Mouse (Mus musculus): ENCODE measurements around the gene Slc2a3. TPM values are rescaled to one million over a fixed set of nuclear protein-coding genes. Genes with fewer than 3 reads are reported as not detected.
A peak's percentile ranks its signal among the peaks of the same experiment; 100 is the strongest.
"Not testable (repeated sequence)": the region's sequence is repeated elsewhere in the genome, so short reads cannot be mapped to it uniquely, and the experiment has no call there.

The Slc2a3 gene
- polyA plus RNA-seq, 1 experiment from 2014 or later, result 8.4 TPM

DNA sequence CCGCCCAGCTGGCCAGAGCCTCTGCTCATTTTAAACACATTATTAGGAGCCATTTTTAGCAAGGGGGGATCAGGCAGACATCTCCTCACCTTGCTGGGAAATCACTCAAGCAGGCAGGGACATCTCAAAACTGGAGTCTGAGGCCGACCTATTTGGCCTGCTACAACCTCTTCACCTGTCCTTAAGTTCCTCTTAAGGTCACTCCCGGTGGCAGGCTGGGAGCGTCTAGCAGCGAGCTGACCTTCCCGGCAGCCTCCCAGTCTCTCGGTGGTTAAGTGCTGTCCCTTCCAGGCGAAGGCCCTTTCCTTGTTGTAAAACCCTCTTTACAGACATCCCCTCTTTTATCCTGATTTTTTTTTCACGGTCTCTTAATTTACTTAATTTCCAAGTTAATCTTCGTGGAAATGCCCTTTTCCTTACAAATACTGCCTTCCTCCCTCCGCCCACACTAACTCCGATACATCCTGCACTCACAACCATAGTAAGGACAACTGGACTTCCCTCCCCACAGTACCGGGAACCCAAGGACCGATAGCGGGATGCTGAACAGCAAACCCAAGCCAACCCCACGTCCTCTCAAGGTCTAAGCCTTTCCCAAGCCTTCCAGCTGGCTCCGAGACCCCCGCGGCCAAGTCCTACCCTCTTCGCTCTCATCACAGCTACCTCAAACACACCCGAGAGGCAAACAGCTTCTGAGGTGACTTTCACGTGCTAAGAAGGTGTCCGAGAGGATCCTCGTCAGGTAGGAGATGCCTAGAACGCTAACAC lies 59.8 kb downstream of the Slc2a3 start:
- no peaks in the 10 kb centered on the region for H3K9me3 ChIP-seq (replicated peaks)
- peak overlapping the region; percentile 49 for H3K9ac ChIP-seq
- no peak overlapping the region for H3K27ac ChIP-seq
- no peaks in the 10 kb centered on the region for H3K36me3 ChIP-seq
- H3K4me3 ChIP-seq, result peak overlapping the region; percentile 59
- ATAC-seq (replicated peaks; ENCODE audit: insufficient number of reproducible peaks, insufficient read depth, low FRiP score, low read depth), result no peak
- peak overlapping the region; percentile 88 for H3K4me2 ChIP-seq
- H3K27me3 ChIP-seq, result peaks cover 20% of the 10 kb centered on the region
- H3K4me1 ChIP-seq (replicated peaks), result peaks cover 12% of the 10 kb centered on the region
- WGBS, result 5% methylated on average over 25 of the region's 25 CpGs

DNA sequence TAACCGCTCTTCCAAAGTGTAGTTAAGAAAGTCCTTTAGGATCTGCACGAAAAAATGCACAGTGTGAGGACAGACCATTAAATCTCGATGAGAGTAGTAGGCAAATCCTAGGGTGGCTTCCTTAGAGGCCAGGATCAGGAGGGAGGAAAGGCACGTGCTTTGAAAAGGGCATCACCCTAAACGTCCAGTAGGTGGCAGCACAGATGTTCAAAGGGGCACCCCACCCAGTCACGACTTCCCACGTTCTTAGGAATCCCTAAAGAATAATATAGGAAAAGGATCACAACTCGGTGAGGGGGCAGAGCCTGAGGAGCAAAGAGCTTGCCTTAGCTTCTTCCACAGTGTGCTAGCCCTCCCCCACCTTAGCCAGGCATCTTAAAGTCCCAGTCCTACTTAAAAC lies 61.5 kb downstream of the Slc2a3 start:
- peaks cover 12% of the 10 kb centered on the region for H3K4me1 ChIP-seq (replicated peaks)
- H3K27ac ChIP-seq, result no peak overlapping the region
- no peak overlapping the region for H3K9ac ChIP-seq
- no peaks in the 10 kb centered on the region for H3K36me3 ChIP-seq
- WGBS, result 14% methylated on average over 8 of the region's 8 CpGs
- H3K4me2 ChIP-seq, result peak overlapping the region; percentile 38
- ATAC-seq (replicated peaks; ENCODE audit: insufficient number of reproducible peaks, insufficient read depth, low FRiP score, low read depth), result 0 out of 2 replicates have a peak, but pooled peaks have one; percentile 24
- H3K9me3 ChIP-seq (replicated peaks), result no peaks in the 10 kb centered on the region
- peaks cover 20% of the 10 kb centered on the region for H3K27me3 ChIP-seq
- no peak overlapping the region for H3K4me3 ChIP-seq

DNA sequence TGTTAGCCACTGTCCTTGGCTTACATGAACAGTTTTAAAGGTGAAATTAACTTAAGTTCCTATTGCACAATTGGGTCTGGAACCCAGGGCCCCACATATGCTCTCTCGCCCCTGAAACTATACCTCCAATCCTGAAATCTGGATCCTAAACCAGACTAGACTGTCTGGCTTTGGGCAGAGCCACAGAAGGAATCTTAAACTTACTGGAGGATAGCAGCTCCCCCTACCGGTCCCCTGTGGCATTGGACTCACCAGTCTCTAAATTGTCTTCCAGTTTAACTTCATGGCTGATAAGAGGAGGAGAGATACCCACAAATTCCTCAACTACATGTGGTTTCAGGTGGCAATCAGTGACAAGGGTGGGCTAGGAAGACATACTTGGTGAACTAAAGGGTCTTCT lies 81.5 kb downstream of the Slc2a3 start:
- H3K4me3 ChIP-seq, result no peak overlapping the region
- H3K27ac ChIP-seq, result no peak overlapping the region
- no peak overlapping the region for H3K9ac ChIP-seq
- H3K36me3 ChIP-seq, result no peaks in the 10 kb centered on the region
- H3K4me1 ChIP-seq (replicated peaks), result peaks cover 6% of the 10 kb centered on the region; the same call in 1 of the 2 replicates
- WGBS, result 23% methylated on average over 2 of the region's 2 CpGs
- no peak overlapping the region for H3K4me2 ChIP-seq
- no peaks in the 10 kb centered on the region for H3K9me3 ChIP-seq (replicated peaks)
- no peaks in the 10 kb centered on the region for H3K27me3 ChIP-seq
- ATAC-seq (replicated peaks; ENCODE audit: insufficient number of reproducible peaks, insufficient read depth, low FRiP score, low read depth), result no peak

DNA sequence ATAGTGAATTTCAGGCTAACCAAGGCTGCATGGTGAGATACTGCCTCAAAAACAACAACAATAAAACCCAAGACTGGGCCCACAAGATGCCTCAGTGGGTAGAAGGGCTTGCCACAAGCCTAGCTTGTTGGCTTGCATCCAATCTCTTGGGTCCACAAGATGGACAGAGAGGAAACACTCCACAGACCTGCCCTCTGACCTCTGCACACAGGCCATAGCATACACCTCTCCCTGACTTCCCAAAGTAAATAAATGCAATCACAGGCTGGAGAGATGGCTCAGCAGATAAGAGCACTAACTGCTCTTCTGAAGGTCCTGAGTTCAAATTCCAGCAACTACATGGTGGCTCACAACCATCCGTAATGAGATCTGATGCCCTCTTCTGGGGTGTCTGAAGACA lies 83.2 kb downstream of the Slc2a3 start:
- not testable (repeated sequence) for H3K4me1 ChIP-seq (replicated peaks); H3K9ac ChIP-seq; ATAC-seq (replicated peaks; ENCODE audit: insufficient number of reproducible peaks, insufficient read depth, low FRiP score, low read depth); H3K36me3 ChIP-seq; H3K27ac ChIP-seq; H3K27me3 ChIP-seq; H3K9me3 ChIP-seq (replicated peaks); H3K4me3 ChIP-seq; H3K4me2 ChIP-seq
- 85% methylated on average over 1 of the region's 1 CpGs for WGBS

DNA sequence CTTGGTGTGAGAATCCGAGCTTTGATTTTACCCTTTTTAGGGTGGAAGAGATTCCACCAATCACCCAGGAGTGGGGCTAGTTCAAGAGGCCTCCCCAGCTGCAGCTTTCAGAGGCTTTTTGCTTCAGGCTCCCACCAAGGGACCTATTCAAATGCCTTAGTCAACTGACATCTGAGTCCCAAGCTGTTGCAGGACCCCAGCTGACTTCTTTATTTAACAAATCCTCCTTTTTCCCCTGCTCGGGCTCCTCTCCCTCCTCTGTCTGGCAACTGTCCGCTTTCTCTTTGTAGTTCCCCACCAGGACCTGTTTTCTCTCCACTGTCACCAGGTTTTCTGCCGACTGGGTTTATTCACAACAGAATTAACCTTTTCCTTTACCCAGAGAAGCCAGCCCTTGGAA lies 85.6 kb downstream of the Slc2a3 start:
- no peak overlapping the region for H3K27ac ChIP-seq
- ATAC-seq (replicated peaks; ENCODE audit: insufficient number of reproducible peaks, insufficient read depth, low FRiP score, low read depth), result no peak
- WGBS, result 10% methylated on average over 4 of the region's 4 CpGs
- H3K4me2 ChIP-seq, result no peak overlapping the region
- H3K4me3 ChIP-seq, result no peak overlapping the region
- no peaks in the 10 kb centered on the region for H3K9me3 ChIP-seq (replicated peaks)
- H3K27me3 ChIP-seq, result no peaks in the 10 kb centered on the region
- H3K4me1 ChIP-seq (replicated peaks), result peaks cover 6% of the 10 kb centered on the region; the same call in 1 of the 2 replicates
- no peak overlapping the region for H3K9ac ChIP-seq
- H3K36me3 ChIP-seq, result no peaks in the 10 kb centered on the region

DNA sequence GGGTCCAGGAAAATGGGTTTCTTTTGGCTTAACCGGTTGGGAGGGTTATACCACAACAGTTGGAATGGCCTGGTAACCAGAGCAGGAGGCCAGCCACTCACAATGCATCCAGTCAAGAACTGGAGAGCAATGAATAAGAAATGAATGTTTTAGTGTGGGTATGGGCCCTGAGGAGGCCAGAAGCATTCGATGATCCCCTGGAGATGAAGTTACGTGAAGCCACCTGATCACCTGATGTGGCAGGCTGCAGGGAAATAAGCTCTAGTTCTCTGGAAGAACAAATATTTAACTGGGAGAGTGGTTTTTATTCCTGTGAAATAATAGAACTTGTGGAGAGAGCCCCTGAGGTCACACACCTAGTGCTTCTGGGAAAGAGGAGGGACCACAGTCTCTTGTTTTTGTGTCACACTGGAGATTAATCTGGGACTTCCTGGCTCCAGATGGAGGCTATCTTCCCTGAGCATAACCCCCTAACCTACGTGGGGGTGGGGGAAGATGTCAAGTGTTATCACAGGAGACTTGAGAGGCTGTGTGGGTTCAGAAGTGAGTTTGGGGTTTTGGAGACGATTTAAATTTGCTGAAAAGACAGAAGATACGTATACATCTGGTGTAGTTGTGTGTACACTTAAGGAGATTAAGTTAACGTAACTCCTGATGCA lies 86.6 kb downstream of the Slc2a3 start:
- Histone ChIP-seq H3K27ac (no peak overlapping the region), H3K9me3 (replicated peaks) (no peaks in the 10 kb centered on the region), H3K27me3 (no peaks in the 10 kb centered on the region), H3K4me3 (no peak overlapping the region), H3K4me1 (replicated peaks) (peaks cover 6% of the 10 kb centered on the region; the same call in 1 of the 2 replicates), H3K36me3 (no peaks in the 10 kb centered on the region), H3K9ac (no peak overlapping the region), H3K4me2 (no peak overlapping the region)
- ATAC-seq (replicated peaks; ENCODE audit: insufficient number of reproducible peaks, insufficient read depth, low FRiP score, low read depth), result no peak
- WGBS, result 51% methylated on average over 7 of the region's 7 CpGs

DNA sequence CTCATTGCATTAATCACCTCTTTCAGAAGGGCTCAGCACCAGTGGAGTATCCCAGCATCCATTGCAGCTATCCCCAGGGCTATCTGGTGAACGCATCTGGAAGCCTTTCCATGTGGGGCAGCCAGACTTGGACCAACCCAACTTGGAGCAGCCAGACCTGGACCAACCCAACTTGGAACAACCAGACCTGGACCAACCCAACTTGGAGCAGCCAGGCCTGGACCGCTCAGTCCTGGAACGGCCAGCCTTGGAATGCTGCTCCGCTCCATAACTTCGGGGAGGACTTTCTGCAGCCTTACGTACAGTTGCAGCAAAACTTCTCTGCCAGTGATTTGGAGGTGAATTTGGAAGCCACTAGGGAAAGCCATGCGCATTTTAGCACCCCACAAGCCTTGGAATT lies 88.3 kb downstream of the Slc2a3 start:
- WGBS, result 91% methylated on average over 7 of the region's 7 CpGs
- H3K9me3 ChIP-seq (replicated peaks); H3K4me3 ChIP-seq; H3K36me3 ChIP-seq; H3K27me3 ChIP-seq; H3K4me2 ChIP-seq; ATAC-seq (replicated peaks; ENCODE audit: insufficient number of reproducible peaks, insufficient read depth, low FRiP score, low read depth); H3K27ac ChIP-seq; H3K9ac ChIP-seq; H3K4me1 ChIP-seq (replicated peaks): not testable (repeated sequence)

DNA sequence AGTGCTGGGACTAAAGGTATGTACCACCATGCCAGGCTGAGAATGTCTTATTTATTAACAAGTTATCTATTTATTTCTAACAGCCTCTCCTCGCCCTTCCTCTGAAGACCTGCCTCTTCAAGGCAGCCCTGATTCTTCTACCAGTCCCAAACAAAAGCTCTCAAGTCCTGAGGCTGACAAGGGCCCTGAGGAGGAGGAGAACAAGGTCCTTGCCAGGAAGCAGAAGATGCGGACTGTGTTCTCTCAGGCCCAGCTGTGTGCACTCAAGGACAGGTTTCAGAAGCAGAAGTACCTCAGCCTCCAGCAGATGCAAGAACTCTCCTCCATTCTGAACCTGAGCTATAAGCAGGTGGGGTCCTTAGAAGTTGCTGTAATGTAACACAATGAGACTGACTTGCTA lies 90.0 kb downstream of the Slc2a3 start:
- no peak overlapping the region for H3K9ac ChIP-seq
- H3K9me3 ChIP-seq (replicated peaks), result no peaks in the 10 kb centered on the region
- ATAC-seq (replicated peaks; ENCODE audit: insufficient number of reproducible peaks, insufficient read depth, low FRiP score, low read depth), result no peak
- H3K36me3 ChIP-seq, result no peaks in the 10 kb centered on the region
- no peak overlapping the region for H3K4me2 ChIP-seq
- no peak overlapping the region for H3K27ac ChIP-seq
- H3K4me3 ChIP-seq, result no peak overlapping the region
- WGBS, result 79% methylated on average over 2 of the region's 2 CpGs
- no peaks in the 10 kb centered on the region; the same call in 1 of the 2 replicates for H3K27me3 ChIP-seq
- peaks cover 6% of the 10 kb centered on the region; the same call in 1 of the 2 replicates for H3K4me1 ChIP-seq (replicated peaks)

DNA sequence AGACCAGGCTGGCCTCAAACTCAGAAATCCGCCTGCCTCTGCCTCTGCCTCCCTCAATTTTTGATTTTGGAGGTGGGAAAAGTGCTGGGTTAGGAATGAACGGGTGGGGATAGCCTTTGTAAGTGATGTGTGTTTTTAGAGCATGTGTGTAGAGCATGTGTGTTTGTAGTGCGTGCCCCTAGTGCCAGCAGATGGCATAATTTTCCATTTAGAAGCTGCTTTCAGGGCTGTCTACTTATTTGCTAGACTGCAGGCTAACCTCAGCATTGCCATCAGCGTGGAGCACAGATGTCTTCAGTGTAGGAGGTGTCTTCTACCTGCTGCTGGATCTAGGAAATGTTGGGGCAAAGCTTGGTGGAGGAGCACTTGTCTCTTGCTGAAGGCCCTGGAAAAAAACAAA lies 92.6 kb downstream of the Slc2a3 start:
- 72% methylated on average over 4 of the region's 4 CpGs for WGBS
- Histone ChIP-seq H3K4me3 (no peak overlapping the region), H3K9ac (no peak overlapping the region), H3K36me3 (no peaks in the 10 kb centered on the region), H3K9me3 (replicated peaks) (no peaks in the 10 kb centered on the region), H3K27ac (no peak overlapping the region), H3K4me1 (replicated peaks) (no peaks in the 10 kb centered on the region), H3K4me2 (no peak overlapping the region), H3K27me3 (no peaks in the 10 kb centered on the region; the same call in 1 of the 2 replicates)
- no peak for ATAC-seq (replicated peaks; ENCODE audit: insufficient number of reproducible peaks, insufficient read depth, low FRiP score, low read depth)

DNA sequence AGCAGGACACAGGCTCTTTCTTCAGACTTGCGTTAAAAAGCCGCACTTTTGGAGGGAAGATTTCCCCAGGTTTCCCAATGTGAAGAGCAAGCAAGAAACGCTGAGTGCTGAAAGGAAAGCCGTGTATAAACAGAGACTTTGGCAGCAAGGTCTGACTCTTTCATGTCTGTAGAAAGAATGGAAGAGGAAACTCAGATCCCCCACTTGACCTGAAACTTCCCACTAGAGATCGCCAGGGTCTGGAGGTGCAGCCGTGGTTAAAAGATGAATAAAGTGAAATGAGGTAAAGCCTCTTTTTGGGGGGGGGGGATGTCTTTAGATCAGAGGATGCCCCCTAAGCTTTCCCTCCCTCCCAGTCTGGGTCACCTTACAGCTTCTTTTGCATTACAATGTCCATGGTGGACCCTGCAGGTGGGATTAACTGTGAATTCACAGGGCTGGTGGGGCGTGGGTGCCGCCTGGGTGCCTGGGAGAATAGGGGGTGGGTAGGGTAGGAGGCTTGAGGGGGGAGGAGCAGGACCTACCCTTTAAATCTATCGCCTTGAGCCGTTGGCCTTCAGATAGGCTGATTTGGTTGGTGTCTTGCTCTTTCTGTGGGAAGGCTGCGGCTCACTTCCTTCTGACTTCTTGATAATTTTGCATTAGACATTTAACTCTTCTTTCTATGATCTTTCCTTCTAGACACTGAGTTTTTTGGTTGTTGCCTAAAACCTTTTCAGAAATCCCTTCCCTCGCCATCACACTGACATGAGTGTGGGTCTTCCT lies 94.2 kb downstream of the Slc2a3 start, which contains the start of gene Nanog:
Gene Nanog, plus strand, starts transcription at position 454 of the 765 bp plus-strand sequence.
- Histone ChIP-seq H3K36me3 (no peaks in the 10 kb centered on the region), H3K4me1 (replicated peaks) (peaks cover 6% of the 10 kb centered on the region; the same call in 1 of the 2 replicates), H3K9ac (no peak within 1 kb of the TSS), H3K27me3 (no peaks in the 10 kb centered on the region; the same call in 1 of the 2 replicates), H3K9me3 (replicated peaks) (no peaks in the 10 kb centered on the region), H3K4me2 (no peak within 1 kb of the TSS), H3K4me3 (no peak within 1 kb of the TSS), H3K27ac (no peak within 1 kb of the TSS)
- 37% methylated on average over 12 of the region's 12 CpGs for WGBS
- ATAC-seq (replicated peaks; ENCODE audit: insufficient number of reproducible peaks, insufficient read depth, low FRiP score, low read depth), result no peak

DNA sequence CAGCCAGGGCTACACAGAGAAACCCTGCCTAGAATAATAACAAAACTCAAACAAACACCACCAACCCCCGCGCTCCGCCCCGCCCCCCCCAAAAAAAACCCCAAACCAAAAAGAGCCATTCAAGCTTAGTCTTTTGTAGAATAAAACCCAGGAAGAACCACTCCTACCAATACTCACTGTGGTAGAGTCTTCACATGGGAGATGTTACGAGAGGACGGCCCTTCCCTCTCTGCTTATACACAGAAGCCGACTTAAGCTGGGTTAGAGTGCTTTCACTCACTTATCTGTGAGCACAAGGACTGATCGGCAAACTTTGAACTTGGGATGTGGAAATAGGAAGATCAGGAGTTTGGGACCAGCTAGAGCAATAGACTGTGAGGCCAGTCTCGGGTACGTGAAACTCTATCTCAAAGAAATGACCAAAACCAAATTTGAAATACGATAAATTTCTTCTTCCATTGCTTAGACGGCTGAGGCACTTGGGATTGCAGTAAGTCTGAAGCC lies 95.1 kb downstream of the Slc2a3 start:
- WGBS, result 72% methylated on average over 12 of the region's 12 CpGs
- H3K9me3 ChIP-seq (replicated peaks), result no peaks in the 10 kb centered on the region
- no peaks in the 10 kb centered on the region; the same call in 1 of the 2 replicates for H3K27me3 ChIP-seq
- no peak overlapping the region for H3K4me3 ChIP-seq
- H3K4me1 ChIP-seq (replicated peaks), result peaks cover 11% of the 10 kb centered on the region; the same call in 1 of the 2 replicates
- H3K4me2 ChIP-seq, result no peak overlapping the region
- H3K9ac ChIP-seq, result no peak overlapping the region
- no peak for ATAC-seq (replicated peaks; ENCODE audit: insufficient number of reproducible peaks, insufficient read depth, low FRiP score, low read depth)
- H3K36me3 ChIP-seq, result no peaks in the 10 kb centered on the region
- H3K27ac ChIP-seq, result no peak overlapping the region
